Mouse (Mus musculus) urinary bladder, adult 18-20 months (tissue): ENCODE measurements at regions not wholly inside any gene's neighbourhood (a gene's known extent, or its start where the extent isn't known, plus 50 kb on each side); places are given as distances from the start of the nearest gene placed in this dataset.

ENCODE experiments used
- DNase-seq, 2 experiments: peaks; one replicate each; pipeline ENCODE4 v3.0.0; 2022; ENCODE audit warnings: low spot score in 2 of 2, mixed read lengths in 2 of 2

DNA sequence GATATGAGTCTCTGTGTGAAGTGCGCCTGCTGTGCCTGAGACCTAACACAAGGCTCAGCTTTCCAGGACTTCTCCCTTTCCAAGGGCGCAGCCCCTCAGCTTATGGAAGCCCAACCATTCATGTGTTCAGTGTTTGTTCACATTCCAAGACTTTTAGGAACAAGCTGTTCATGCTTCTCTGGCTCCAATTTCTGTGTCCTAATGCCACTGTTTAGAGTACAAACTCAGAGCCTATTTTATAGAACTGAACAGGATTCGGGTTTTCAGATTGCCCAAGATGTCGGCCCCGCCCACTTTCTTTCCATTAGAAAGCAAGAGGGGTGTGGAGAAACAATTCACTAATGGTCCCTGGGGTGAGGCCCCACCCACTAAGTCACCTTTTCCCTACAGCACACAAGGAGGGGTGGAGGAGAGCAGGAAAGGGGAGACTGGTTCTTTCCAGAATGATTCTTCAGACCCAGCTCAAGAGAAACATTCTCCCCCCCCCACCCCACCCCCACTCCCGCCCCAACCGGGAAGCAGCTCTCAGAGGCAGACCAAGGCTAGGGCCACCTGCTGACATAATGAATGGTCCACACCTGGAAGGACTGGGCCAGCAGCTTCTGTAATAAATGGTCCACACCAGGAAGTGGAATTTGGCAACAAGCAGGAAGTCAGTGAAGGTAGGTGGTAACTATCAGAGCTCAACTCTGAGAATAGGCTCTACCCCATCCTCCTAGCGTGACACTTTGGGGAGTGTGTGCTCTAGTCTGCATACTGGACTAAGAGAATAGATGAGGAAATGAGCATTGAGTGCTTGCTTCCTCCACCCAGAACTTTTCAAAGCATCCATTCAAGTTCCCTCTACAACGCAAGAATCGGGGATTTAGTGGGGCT is 120.2 kb upstream of the Zfp648 start:
- DNase-seq, result no peak

DNA sequence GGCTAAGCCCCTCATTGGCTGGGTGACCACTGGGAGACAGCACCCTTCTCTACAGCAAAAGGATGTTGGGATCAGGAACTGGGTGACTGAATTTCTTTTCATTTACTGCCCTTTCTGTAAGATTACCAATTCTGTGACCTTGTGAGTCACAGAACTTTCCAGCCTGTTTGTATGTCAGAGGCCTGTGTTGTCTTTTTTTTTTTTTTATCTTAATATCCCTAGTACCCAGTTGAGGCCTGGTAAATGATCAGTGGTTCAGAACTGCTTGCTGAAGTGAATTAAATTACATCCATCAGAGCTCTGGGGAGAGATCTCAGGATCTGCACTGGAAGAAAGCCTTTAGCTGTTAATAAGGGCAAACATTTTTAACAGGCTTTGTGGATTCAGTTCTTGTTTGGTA is 114.8 kb upstream of the Zfp648 start:
- DNase-seq, result no peak

DNA sequence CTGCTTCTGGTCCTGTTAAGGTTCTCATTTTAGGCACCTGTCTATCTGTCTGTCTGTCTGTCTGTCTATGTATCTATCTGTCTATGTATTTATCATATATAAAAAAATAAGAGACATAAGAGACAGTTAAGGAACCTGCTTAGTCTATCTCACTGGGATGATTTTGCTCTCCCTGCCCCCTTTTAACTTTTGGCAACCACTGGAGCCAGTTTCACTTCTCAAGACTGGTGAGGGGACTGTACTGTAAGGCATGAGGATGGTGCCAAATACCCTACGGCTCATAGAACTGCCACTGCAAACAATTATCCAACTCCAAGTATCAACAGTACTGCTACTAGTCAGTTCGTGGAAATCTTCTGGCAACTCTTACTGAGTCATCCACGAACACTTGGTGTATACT is 111.2 kb upstream of the Zfp648 start:
- no peak for DNase-seq

DNA sequence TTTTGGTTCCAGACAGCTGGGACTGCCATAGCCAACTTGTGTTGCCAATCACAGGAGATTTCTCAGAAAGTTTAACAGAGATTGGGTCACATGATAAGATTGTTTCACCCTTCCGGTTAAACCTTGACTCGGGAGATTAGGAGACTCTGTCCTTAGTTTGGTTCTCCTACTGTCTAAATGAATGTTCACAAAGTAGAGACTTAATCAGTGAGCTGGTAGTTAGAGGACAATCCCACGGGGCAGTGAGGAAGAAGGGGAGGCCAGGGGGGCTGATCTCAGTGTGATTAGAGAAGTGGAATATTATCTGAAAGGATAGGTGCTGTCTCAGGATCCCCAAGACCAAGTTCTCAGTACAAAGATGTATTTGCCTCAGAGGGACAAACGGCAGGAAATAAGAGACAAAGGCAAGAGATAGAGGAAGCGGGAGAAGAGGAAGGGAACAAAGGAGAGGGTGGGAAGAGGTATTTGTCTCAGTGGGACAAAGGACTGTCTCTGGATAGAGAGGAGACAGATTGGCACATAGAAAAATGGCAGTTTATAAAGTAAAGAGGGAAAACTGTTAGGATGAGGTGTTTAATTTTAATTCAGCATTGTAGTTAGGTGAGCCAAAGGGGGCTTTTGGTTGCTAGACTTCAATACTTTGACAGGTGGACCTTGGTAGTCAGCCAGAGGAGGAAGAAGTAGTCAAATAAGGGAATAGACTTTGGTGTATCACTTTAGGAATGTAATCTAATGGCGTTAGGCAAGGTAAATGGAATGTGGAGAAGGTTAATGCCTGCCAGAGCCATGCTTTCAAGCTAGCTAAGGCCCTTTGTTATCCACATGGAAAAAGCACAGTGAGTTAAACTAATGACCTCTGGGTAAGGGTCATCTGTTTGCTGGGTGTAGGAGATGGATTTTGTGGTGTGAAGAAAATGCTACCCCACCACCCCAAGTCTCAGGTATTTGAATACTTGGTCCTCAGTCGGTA is 110.2 kb upstream of the Zfp648 start:
- no peak for DNase-seq

DNA sequence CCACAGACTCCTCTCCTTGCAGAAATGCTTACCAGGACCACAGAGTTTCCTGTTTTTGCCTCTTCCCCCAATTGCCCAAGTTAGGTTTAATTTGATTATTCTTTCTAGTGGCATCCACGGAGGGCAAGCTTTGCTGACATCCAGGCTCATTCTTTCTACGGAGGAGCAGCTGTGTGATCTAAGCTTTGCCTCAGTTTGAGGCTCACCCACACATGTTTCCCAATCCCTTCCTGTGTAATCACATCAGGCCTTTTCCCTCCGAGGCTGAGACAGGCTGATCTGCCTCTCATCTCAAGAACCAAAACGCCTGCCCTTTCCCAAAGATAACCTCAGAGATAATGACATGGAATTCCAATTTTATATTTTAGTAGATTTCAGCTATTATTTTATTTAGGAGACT is 107.4 kb upstream of the Zfp648 start:
- no peak for DNase-seq

DNA sequence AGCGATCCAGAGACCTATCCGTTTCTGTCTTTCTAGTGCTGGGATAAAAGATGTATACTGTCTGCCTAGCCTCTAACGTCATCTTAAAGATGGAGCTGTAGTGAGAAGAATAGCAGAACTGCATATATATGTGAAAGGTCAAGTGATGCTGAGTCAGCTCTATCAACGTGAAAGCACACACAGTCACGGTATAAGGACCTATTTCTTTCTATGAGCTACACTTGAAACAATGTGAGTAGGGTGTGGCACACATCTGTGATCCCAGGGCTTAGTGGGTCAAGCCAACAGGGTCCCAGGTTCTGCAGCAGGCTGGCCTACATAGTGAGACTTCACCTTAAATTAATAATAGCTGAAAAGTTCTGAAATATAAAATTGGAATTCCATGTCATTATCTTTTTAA is 106.6 kb upstream of the Zfp648 start:
- no peak for DNase-seq

DNA sequence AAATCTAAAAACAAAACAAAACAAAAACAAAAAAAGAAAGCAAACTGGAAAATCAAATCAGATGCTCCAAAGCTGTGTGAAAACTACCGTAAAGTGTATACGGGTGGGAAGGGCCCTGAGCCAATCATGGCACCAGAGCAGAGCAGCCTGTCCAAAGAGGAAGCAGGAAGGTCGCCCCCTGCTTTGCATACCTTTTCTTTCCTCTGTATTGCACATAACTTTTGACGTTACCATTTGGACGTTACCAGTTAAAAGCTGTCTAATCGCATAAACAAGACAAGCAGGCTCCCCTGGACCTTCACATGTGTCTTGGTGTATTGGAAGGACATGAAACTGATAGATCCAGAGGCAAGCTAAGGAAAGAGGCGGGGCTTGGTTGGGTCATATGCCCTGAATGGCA is 104.9 kb upstream of the Zfp648 start:
- no peak for DNase-seq

DNA sequence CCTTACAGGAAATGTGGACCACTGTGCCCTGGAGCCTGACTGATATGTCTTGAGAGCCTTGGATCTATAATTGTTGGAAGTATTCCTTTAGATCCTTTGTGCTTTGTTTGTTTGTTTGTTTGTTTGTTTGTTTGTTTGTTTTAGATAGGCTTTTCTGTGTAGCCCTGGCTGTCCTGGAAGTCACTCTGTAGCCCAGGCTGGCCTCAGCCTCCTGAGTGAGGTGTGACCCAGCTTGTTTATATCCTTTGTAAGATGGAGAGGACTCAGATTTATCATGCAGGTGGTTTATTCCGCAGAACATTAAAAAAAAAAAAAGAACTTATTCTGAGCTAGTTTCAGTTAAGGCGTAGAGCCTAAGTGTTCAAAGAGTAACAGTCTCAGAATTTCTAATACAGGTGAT is 104.1 kb upstream of the Zfp648 start:
- no peak for DNase-seq

DNA sequence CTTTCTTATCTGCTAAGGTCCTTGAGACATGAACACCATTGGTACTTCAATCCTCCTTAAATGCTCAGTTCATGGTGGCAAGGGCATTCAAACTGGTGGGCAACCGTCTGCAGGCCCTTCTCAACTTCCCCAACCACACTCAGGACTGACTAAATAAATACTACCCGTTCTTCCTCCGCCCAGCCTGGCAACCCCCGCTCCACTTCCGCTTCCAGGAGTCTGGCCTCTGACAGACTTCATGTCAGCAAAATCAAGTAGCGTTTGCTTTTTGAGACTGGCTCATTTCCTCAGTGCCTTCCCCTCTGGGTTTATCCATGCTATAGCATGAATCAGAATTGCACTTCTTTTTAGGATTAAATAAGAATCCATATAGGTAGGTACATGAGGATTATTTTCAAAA is 103.3 kb upstream of the Zfp648 start:
- no peak for DNase-seq

DNA sequence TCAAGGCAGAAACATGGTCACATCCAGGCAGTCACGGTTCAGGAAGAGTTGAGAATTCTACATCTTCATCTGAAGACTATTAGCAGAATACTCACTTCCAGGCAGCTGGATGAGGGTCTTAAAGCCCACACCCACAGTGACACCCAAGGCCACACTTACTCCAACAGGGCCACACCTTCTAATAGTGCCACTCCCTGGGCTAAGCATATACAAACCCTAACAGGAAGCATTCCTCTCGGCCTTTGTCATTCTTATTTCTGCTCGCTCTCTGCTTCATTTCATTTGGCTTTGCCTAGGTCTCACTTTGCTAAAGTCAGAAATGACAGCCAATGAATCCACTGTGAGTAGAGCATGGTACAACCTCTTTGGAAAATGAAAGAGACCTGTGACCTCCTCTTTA is 100.4 kb upstream of the Zfp648 start:
- DNase-seq, result no peak

DNA sequence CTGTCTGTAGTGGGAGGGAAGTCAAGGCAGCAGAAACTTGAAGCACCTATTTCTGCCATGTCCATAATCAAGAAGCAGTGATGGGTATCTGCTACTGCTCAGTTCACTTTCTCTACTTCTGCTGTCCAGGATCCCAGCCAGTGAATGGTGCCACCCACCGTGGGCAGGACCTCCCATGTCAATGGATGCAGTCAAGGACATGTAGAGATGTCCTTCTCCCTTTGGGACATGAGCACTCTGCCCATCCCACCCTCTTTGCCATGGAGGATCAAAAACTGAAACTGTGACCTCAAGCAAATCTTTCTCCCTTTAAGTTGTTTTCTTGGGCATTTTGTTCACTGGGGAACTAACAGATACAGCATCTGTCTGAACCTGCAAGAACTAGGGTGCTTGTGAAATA is 99.6 kb upstream of the Zfp648 start:
- DNase-seq, result no peak

DNA sequence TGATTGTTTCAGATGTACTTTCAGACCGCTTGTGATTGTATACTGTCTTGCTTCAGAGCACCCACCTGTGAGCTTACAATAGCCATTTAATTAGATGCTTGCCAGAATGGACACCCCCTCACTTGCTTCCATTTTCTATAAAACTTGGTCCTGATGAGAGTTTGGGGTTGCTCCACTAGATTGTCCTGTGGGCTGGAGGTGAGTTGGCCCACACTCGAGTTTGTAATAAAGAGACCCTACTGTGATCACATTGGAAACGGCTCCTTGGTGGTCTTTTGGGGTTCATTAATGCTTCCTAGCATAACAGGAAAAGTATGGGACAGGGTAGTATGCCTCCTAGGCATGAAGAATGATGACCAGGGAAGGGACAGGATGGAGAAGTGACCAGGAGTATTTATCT is 98.8 kb upstream of the Zfp648 start:
- DNase-seq, result no peak

DNA sequence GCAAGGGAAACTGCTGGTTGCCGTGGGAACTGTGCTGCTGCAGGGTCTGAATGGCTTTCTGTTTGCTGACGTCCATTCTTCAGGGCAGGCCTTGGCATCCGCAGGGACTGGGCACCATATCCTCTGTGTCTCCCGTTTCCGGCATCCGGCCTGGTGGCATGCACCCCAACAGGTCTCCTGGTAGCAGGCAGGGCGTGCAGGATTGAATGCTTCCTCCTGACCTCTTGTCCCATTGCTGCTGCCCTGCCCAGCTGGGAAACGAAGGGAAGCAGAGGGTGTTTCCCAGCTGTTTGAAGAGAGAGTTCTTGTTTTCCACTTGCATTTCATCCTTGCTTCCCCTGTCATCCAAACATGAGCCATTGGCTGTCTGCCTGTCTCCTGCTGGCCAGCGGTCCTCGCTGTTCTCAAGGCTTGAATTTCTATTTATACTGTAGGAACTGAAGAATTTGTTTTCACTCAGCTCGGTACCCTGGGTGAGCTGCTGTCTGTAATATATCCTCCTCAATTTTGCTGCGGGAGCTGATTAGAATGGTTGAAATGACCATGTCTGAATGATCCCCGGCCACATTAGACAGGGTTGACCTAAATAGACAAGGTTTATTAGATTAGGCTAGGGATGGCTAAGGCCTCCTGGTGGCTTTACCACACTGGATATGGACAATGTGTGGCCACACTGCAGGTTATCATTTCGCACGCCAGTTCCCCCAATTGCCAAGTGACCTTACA is 98.0 kb upstream of the Zfp648 start:
- DNase-seq, result peak in 1 of 2 experiments; percentile 64

DNA sequence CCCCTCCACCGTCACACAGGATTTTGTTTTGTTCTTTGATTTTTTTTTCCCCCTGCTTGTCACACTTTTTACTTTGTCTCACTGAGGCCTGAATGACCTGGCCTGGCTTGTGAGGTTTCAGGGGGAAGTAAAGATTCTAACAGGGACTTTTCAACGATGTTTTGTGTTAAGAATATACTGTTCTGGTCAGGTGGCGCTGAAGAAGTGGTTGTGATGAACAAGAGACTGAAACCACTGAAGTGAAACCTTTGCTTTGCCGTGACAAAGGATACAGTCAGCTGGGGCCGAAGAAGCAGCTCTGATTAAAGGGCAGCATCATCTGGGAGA is 97.4 kb upstream of the Zfp648 start:
- DNase-seq, result no peak

DNA sequence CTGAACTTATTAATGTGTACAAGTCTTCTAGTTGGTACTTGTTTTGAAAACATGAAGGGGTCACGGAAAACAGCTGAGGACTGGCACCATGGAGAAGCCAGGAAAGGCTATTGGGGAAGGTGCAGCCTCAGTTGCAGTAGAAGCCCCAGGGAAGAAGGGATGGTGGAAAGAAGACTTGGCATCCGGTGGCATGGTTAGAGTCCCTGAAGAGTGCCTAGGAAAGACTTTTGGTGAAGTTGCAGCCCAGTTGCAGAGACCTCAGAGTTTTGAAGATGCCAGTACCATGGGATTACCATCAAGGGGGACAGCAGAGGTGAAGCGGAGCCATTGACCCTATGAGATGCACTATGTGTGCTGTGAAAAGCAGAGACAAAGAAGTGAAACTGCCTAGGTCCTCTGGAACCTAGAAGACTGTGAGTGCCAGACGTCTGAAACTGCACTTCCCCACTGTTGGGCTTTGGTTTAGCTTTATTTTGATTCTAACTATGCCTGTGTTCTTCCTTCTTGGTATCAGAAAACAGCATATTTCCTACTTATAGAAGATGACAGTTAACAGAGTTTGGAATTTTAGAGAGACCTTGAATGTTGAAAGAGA is 96.9 kb upstream of the Zfp648 start:
- DNase-seq, result no peak

DNA sequence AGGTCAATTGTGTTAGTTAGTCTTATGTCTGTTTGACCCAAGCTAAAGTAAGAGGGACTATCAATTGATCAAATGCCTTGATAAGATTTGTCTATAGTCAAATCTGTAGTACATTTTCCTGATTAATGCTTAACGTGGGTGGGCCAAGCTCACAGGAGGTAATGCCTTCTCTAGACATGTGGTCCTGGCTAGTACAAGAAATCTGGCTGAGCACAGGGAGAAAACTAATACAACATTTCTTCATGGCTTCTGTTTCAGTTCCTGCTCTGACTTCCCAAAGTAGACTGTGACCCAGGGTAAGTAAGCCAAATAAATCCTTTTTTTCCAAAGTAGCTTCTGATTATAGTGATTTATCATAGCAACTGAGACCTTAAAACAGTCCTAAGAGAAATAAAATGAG is 96.2 kb upstream of the Zfp648 start:
- DNase-seq, result no peak

DNA sequence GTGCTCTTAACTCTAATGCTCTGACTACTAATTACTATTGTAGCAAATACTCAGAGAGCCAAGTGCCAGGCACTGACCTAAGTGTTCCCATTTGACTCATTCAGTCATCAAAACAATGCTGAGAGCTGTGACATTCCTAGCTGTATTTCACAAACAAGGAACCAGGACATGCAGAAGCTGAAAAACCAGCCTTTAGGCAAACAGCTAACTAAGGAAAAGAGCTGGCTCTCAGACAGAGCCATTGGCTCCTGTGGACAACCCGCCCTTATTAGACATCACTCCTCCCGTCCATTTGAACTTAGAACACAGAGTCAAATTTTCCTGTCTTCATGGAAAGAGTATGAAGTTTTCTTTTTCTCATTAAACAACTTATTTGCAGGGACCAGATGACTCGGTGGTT is 88.5 kb upstream of the Zfp648 start:
- DNase-seq, result peak in 1 of 2 experiments; percentile 65

DNA sequence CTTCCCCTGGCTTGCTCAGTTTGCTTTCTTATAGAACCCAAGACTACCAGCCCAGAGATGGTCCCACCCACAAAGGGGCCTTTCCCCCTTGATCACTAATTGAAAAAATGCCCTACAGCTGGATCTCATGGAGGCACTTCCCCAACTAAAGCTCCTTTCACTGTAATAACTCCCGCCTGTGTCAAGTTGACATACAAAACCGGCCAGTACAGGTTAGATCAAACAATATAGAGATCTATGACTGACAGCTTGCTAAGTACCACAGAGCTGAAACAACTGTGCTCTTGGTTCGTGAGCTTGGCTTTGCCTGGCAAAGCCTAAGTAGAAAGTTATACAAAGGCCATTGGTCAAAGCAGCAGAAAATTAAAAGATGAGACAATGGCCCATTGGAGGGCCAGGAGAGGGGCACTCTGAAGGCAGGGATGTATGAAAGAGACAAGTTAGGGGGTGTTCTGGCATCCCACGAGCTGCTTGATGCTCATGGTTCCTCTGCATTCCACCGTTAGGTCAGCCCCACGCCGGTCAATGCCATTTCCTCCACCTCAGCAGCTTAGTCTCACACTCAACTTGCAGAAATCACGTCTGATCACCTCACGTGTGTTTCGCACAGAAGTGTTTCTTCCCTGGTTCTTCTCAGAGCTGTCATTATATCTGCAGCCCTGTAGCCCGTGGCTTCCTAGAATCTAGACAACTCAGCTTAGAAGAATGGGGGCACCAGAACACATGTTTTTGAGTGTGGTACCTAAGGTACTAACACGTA is 87.5 kb upstream of the Zfp648 start:
- DNase-seq, result no peak

DNA sequence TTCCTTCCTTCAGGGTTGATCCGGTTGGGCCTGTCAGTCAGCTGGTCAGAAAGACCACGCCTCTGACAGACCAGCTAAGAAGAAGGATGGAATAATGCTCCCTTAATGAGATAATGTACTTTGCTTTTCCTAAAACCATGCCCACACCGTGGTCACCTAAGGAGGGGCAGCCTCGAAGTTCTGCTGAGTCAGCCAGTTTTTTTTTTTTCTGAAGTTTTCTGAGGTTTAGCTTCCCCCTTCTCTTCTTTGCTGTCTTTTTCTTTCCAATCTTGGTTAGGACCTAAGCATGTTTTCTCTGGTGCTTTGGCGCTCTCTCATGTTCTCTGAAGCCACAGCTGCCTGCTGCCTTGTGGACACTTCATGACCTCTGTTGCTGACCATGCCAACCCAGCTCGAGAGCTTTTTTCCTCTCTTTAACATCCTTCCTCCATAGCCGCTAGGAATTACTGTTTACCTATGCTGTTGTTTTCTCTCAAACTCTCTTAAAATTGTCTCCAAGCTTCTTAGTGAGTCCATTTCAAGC is 84.7 kb upstream of the Zfp648 start:
- no peak for DNase-seq

DNA sequence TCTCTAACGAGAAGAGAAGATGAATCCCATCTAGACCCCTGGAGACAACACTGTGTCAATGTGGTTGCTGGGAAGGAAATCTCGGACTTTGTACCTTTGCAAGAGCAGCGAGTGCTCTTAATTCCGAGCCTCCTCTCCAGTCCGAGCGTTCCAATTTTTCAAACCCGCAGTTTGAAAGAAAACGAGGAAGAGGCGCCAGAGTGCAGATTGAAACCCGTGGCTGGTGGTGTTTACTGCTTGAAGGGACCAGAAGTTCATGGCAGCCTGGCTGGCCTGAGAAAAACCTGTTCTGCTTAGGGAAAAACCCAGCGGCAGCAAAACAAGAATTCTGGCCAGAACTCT is 83.7 kb upstream of the Zfp648 start:
- peak in 1 of 2 experiments; percentile 42 for DNase-seq
